Mouse (Mus musculus) liver, embryonic 16.5 days (tissue): ENCODE measurements around the gene Fgd6. TPM values are rescaled to one million over a fixed set of nuclear protein-coding genes. Genes with fewer than 3 reads are reported as not detected.

ENCODE experiments used
- ATAC-seq: fragments of 200-750 bp; cut with Nextera tagmentation; 2 replicates; pipeline ENCODE4 v1.8.0; 2017; ENCODE audit warnings: low read depth, mild to moderate bottlenecking, moderate number of reproducible peaks, moderate library complexity
- H3K27ac ChIP-seq: fragments of 300-500 bp; sonication (generic); 2 replicates; pipeline ENCODE4 v1.5.1; 2014; ENCODE audit warnings: mild to moderate bottlenecking, low read length
- H3K27me3 ChIP-seq: fragments of 300-500 bp; sonication (generic); 2 replicates; pipeline ENCODE4 v1.6.1; 2014; ENCODE audit warnings: low read depth, low read length, mixed read lengths; ENCODE audit not compliant: control insufficient read depth, insufficient read depth
- H3K36me3 ChIP-seq: fragments of 300-500 bp; sonication (generic); 2 replicates; pipeline ENCODE4 v1.6.1; 2014; ENCODE audit warnings: mild to moderate bottlenecking; ENCODE audit not compliant: control insufficient read depth, insufficient read depth
- H3K4me1 ChIP-seq: fragments of 300-500 bp; sonication (generic); 2 replicates; pipeline ENCODE4 v1.6.1; 2014; ENCODE audit warnings: low read depth, low read length, mixed read lengths; ENCODE audit not compliant: control insufficient read depth
- H3K4me2 ChIP-seq: fragments of 300-500 bp; sonication (generic); 2 replicates; pipeline ENCODE4 v1.6.1; 2014; ENCODE audit warnings: low read depth, low read length, mixed read lengths
- H3K4me3 ChIP-seq: fragments of 300-500 bp; sonication (generic); 2 replicates; pipeline ENCODE4 v1.5.1; 2014; ENCODE audit warnings: low read depth, mild to moderate bottlenecking, low read length
- H3K9ac ChIP-seq: fragments of 300-500 bp; sonication (generic); 2 replicates; pipeline ENCODE4 v1.6.1; 2014; ENCODE audit warnings: low read depth, low read length
- H3K9me3 ChIP-seq: fragments of 300-500 bp; sonication (generic); replicated peaks from 2 replicates; pipeline ENCODE4 v1.6.1; 2016; ENCODE audit warnings: low read length; ENCODE audit not compliant: control insufficient read depth
- WGBS: fragments of 180-500 bp; shearing (Covaris S2); extraction: QIAGEN DNeasy Blood & Tissue Kit; methylation state at CpG from one replicate; pipeline ENCODE4 v1.1.7; 2014; ENCODE audit not compliant: insufficient replicate concordance; 5-methylcytosine and 5-hydroxymethylcytosine counted together
- polyA plus RNA-seq: library from polyadenylated mRNA; unstranded; fragments of >200 nt; fragmentation: Nextera tagmentation; extraction: Ambion mirVana; gene quantifications from 2 replicates; pipeline ENCODE4 v1.2.1, GENCODE M21; 2015

Gene Fgd6
- polyA plus RNA-seq, 1 experiment from 2014 or later = 3.7 TPM

DNA sequence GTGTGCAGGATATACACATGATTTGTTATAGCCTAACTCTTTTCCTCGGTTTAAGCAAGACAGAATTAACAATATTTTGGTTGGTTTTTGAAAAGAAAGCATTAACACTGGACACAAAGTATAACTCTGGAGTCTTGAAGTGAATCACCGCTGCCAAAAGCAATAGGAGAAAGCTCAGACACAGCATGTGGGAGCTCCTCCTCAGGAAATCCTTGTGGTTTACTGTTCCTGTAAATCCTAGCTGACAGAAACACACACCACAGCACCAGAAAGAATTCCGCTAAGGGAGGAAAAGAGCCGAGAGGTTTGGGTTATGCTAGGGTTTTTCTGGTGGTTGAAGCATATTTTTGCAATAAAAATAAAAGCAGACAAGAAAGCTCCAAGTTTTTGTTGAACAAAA, 21.6 kb upstream of the Fgd6 start:
- no peak for ATAC-seq
- Histone ChIP-seq H3K9me3 (no peaks in the 10 kb centered on the region), H3K27me3 (no peaks in the 10 kb centered on the region), H3K27ac (no peak overlapping the region), H3K4me3 (no peak overlapping the region), H3K4me2 (no peak overlapping the region), H3K4me1 (no peaks in the 10 kb centered on the region; the same call in none of the 2 replicates), H3K9ac (no peak overlapping the region), H3K36me3 (no peaks in the 10 kb centered on the region)
- 35% methylated on average over 4 of the region's 4 CpGs for WGBS

DNA sequence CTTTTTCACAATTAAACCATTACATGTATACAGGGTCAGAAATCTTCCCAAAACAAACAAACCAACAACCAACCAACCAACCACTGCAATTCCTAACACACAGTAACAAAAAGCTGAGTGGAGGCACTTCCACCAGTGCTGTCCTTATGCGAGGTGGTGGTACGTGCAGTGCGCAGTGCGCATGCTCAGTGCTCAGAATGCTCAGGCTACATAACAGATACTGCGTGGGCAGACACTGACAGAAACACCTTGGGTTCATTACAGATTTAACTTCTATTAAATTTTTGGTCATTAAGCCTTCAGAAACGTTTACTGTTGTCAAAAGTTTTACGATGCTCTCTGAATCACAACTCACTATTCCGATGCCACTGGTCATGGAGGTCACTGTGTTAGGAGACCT, 18.3 kb upstream of the Fgd6 start:
- no peaks in the 10 kb centered on the region for H3K9me3 ChIP-seq
- H3K36me3 ChIP-seq = no peaks in the 10 kb centered on the region
- H3K4me2 ChIP-seq = no peak overlapping the region
- WGBS = 89% methylated on average over 8 of the region's 8 CpGs
- no peak overlapping the region for H3K4me3 ChIP-seq
- ATAC-seq = no peak
- H3K9ac ChIP-seq = no peak overlapping the region
- H3K27me3 ChIP-seq = no peaks in the 10 kb centered on the region
- H3K27ac ChIP-seq = no peak overlapping the region
- H3K4me1 ChIP-seq = peaks cover 12% of the 10 kb centered on the region

DNA sequence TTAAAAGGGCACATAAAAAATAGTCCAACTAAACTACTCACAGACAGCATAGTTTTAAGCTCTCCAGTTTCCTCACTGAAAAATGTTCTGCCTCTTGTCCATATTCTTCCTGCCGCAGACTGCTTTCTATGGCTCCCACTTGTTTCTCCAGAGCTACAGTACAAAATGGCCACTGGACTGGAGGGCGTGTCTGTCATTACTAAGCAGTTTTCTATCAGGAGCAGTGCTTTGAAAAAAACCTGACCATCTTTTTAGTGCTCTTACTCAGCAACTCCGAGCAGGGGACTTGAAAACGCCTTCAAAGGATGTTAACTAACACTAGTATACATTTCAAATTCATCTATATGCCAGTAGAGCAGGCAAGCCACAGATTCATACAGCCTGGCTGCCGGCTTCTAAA, 15.2 kb upstream of the Fgd6 start:
- Histone ChIP-seq H3K4me2 (peak overlapping the region; percentile 57), H3K9ac (no peak overlapping the region), H3K4me1 (peaks cover 12% of the 10 kb centered on the region), H3K4me3 (peak overlapping the region; percentile 31), H3K36me3 (no peaks in the 10 kb centered on the region), H3K27ac (peak overlapping the region; percentile 61), H3K27me3 (no peaks in the 10 kb centered on the region), H3K9me3 (no peaks in the 10 kb centered on the region)
- 44% methylated on average over 5 of the region's 5 CpGs for WGBS
- peak; percentile 88 for ATAC-seq

DNA sequence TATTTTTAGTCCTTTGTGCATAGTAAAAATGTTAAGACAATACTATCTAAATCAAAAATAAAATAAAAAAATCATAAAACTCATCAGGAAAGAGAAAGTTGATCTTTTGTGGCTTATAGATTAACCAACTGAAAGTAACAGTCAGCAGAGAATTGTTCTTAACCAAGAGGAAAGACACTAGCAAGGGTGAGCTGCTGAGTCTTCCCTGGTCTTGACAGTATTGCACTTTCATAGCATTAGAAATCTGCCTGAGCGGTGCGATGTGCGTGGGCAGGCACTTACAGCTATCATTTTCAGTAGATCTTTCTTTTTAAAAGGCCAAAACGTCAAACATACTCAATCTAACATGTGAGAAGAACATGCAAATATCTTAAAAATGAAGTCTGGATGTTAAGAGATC, 14.7 kb upstream of the Fgd6 start:
- H3K9ac ChIP-seq = no peak overlapping the region
- no peak for ATAC-seq
- no peaks in the 10 kb centered on the region for H3K27me3 ChIP-seq
- H3K36me3 ChIP-seq = no peaks in the 10 kb centered on the region
- WGBS = 82% methylated on average over 4 of the region's 4 CpGs
- H3K4me1 ChIP-seq = peaks cover 12% of the 10 kb centered on the region
- H3K4me2 ChIP-seq = peak overlapping the region; percentile 57
- peak overlapping the region; percentile 61 for H3K27ac ChIP-seq
- H3K9me3 ChIP-seq = no peaks in the 10 kb centered on the region
- no peak overlapping the region; the same call in 1 of the 2 replicates for H3K4me3 ChIP-seq

DNA sequence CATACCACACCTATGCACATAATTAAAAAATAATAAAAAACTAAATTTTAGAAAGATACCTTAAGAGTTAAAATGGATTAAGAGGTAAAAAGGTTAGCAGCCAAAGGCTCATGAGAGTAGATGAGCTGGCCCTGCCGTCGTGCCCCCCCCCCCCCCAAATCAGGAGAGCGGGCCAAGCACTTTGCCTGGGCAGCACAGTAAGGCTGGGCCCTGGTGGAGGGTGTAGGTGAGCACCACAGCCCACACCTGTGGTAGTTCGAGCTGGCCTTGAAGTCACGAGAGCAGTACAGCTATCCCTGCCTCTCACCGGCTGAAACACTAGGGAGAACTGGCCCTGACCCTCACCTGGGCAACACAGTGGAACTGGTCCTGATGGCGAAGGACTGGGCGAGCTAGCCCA, 10.7 kb upstream of the Fgd6 start:
- 84% methylated on average over 8 of the region's 8 CpGs for WGBS
- ATAC-seq = no peak
- no peak overlapping the region for H3K27ac ChIP-seq

DNA sequence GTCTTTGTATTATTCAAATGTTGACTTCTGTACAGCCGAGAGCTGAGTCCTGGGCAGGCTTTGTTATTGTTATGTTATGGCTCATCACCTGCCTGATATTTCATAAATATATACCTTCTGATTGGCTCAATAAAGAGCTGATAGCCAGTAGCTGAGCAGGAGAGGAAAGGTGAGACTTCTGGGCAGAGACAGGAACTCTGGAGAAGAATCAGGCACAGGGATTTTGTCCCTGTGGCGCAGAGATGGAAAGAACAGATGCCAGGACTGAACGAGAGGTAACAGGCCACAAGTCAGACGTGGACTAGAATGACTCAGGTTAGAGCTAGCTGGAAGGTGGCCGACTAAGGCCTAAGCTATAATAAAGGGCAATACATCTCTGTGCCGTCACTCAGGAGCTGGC, 7.3 kb upstream of the Fgd6 start:
- H3K4me1 ChIP-seq = no peaks in the 10 kb centered on the region; the same call in none of the 2 replicates
- no peak overlapping the region for H3K4me3 ChIP-seq
- H3K9ac ChIP-seq = no peak overlapping the region
- 74% methylated on average over 6 of the region's 6 CpGs for WGBS
- ATAC-seq = no peak
- H3K9me3 ChIP-seq = no peaks in the 10 kb centered on the region
- H3K4me2 ChIP-seq = no peak overlapping the region
- H3K27me3 ChIP-seq = no peaks in the 10 kb centered on the region
- no peak overlapping the region for H3K27ac ChIP-seq
- H3K36me3 ChIP-seq = no peaks in the 10 kb centered on the region

More for the DNA sequence above, 10.7 kb upstream of the Fgd6 start:
- H3K4me2 ChIP-seq = no peak overlapping the region
- no peaks in the 10 kb centered on the region for H3K27me3 ChIP-seq
- H3K9me3 ChIP-seq = no peaks in the 10 kb centered on the region
- H3K4me3 ChIP-seq = no peak overlapping the region
- no peaks in the 10 kb centered on the region for H3K36me3 ChIP-seq
- peaks cover 12% of the 10 kb centered on the region for H3K4me1 ChIP-seq
- no peak overlapping the region for H3K9ac ChIP-seq

DNA sequence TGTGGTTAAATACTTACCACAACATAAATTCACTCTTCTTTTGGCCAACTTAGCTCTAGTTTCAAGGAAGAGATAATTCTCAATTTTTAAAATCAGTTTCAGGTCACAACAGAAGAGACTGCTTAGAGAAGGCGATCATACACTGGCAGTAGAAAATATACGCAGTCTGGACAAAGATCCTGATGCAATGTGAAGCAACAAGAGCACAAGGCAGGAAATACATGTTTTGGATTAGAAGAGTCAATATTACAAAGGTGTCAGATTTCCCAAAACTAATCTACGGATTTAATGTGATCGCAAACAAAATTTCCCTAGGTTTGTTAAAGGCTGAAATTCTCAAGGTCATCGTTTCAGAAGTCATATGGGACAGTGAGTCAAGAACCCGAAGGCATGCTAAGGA, 4.6 kb upstream of the Fgd6 start:
- no peaks in the 10 kb centered on the region for H3K36me3 ChIP-seq
- 82% methylated on average over 6 of the region's 6 CpGs for WGBS
- H3K9me3 ChIP-seq = no peaks in the 10 kb centered on the region

DNA sequence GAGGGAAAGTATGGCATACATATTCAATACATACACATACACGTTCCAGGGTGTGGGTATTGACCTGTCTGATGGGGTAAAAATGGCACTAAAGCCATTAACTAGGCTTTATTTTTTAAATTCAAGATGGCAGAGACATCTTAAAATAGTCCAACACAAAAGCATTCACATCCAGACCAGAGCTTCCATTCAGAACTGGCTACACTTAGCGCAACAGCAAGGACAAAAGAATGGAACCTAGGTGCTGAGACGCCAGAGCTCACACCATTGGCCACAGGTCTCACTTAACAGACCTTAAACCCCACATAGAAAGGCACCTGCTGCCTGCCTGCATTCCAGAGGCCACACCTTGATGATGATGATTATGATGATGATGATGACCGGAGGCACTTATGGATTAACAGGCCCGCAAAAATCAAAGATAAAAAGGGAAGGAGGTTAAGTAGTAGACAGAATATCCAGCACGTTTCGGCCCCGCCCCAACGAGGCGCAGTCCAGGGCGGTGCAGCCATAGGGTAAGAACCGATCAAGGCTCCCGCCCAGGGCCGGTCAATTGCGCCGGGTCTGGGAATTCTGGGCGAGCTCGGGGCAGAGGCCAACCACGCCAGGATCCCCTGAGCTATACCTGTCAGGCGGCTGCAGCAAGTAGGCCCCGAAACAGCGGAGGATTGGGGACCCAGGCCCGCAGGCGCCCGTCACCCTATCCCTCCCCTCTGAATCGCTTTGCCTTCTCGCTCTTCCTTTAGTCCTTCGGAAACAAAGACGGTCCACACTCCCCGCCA, 734 bp upstream of the Fgd6 start:
- peak overlapping the region; percentile 99 for H3K4me3 ChIP-seq
- peak overlapping the region; percentile 87 for H3K9ac ChIP-seq
- H3K36me3 ChIP-seq = no peaks in the 10 kb centered on the region
- H3K27ac ChIP-seq = peak overlapping the region; percentile 75
- H3K27me3 ChIP-seq = no peaks in the 10 kb centered on the region
- peak; percentile 77 for ATAC-seq
- peak overlapping the region; percentile 88 for H3K4me2 ChIP-seq
- WGBS = 2% methylated on average over 30 of the region's 30 CpGs
- H3K9me3 ChIP-seq = no peaks in the 10 kb centered on the region
- peaks cover 19% of the 10 kb centered on the region for H3K4me1 ChIP-seq

More for the DNA sequence above, 4.6 kb upstream of the Fgd6 start:
- Histone ChIP-seq H3K9ac (no peak overlapping the region), H3K27ac (no peak overlapping the region), H3K4me1 (peaks cover 12% of the 10 kb centered on the region), H3K4me3 (no peak overlapping the region), H3K27me3 (no peaks in the 10 kb centered on the region), H3K4me2 (no peak overlapping the region)
- ATAC-seq = no peak

DNA sequence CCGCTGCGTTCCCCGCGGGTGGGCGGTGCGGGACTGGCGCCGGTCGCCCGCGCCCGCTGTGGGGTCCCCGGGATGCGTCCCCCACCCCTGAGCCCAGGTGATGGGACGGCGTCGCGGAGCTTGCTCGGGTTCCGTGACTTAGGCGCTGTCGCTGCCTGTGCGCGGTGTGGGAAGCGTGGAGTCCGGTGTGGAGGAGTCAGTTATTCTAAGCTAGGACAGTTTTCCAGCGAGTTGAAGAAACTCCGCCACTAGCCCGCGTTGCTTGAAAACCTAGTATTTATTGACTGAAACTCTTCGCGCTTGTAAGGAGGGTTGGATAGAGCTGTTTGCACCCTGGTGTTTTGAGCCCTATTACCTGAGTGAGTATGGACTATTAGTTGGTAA, 566 bp downstream of the Fgd6 start:
- under 1% methylated on average over 31 of the region's 32 CpGs for WGBS
- ATAC-seq = peak; percentile 3
- Histone ChIP-seq H3K27me3 (no peaks in the 10 kb centered on the region), H3K4me3 (peak overlapping the region; percentile 99), H3K9me3 (no peaks in the 10 kb centered on the region), H3K9ac (peak overlapping the region; percentile 99), H3K36me3 (no peaks in the 10 kb centered on the region), H3K4me1 (peaks cover 19% of the 10 kb centered on the region), H3K27ac (peak overlapping the region; percentile 89), H3K4me2 (peak overlapping the region; percentile 72)
